Mouse (Mus musculus): ENCODE results near the gene Set. TPM values are rescaled to one million over a fixed set of nuclear protein-coding genes. Genes with fewer than 3 reads are reported as not detected.

Gene Set
- total RNA-seq, 1 experiment, result 901 TPM

DNA sequence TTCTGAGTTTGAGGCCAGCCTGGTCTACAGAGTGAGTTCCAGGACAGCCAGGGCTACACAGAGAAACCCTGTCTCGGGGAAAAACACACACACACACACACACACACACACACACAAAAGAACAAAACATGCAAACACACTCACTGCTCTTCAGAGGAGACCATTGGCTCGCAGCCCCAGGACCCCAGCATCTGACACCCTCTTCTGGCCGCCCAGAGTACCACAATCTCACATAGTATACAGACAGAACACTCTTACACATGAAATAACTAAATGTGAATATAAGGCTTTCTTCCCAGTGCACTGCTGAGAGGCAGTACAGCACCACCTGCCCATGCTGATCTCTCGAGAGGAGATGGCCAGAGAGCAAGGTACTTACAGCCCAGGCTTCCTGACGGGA, 12.6 kb upstream of the Set start:
- no peak overlapping the region for H3K4me3 ChIP-seq (ENCODE audit: insufficient read depth in 1 of 2, low read depth in 1 of 2, low read length in 2 of 2, poor library complexity in 1 of 2, severe bottlenecking in 1 of 2)
- no peak overlapping the region for H3K27ac ChIP-seq (ENCODE audit: insufficient read depth, low read depth, low read length, poor library complexity, severe bottlenecking)
- no peak overlapping the region for H3K9ac ChIP-seq (ENCODE audit: insufficient read depth, low read depth, low read length, poor library complexity, severe bottlenecking)

DNA sequence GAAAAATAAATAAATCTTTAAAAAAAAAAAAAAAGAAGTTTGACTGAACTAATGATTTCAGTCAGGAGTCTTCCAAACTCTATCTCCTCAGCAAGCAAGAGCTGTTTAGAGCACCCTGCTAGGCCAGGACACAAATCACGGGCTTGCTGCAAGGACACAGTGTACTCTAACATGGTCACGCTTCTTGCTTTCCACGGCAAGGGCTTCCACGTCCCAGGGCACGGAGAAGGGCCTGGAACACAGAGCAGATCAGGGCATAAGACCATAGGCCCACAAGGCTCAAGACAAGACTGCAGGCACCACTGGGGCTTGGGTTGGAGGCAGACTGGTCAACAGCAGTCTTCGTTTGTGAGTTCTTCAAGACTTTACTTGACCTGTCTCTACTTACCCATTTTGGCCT, 10.1 kb upstream of the Set start:
- in situ Hi-C loops (cut with MboI; ENCODE audit: low sequenced_read_pairs in 2 of 2, unreplicated experiment in 2 of 2), result no loop called here
- H3K4me1 ChIP-seq (ENCODE audit: control insufficient read depth in 2 of 2, insufficient read depth in 2 of 2, low read length in 2 of 2, poor library complexity in 1 of 2), result peaks cover 3 to 18% of the 10 kb centered on the region in 2 experiments; a peak in 3 of 4 replicates
- no peaks in the 10 kb centered on the region for H3K9me3 ChIP-seq (ENCODE audit: control insufficient read depth, insufficient read depth, low read depth, low read length)
- no peak for TF ChIP-seq ZNF384 (IDR thresholded peaks at IDR 0.05; ENCODE audit: low read depth, low read length)
- no peak for TF ChIP-seq HCFC1 (IDR thresholded peaks at IDR 0.05; ENCODE audit: borderline replicate concordance, insufficient read depth, low read length)
- TF ChIP-seq ZC3H11A (IDR thresholded peaks at IDR 0.05; ENCODE audit: borderline replicate concordance, low read depth, low read length), result no peak
- TF ChIP-seq CHD2 (IDR thresholded peaks at IDR 0.05; ENCODE audit: low read depth, low read length), result no peak
- TF ChIP-seq MAFK (IDR thresholded peaks at IDR 0.05; ENCODE audit: insufficient read depth, low read depth, low read length), result no peak
- peak overlapping the region; percentile 78; the same call in 1 of the 2 replicates for H3K9ac ChIP-seq (ENCODE audit: insufficient read depth, low read depth, low read length, poor library complexity, severe bottlenecking)
- no peak for DNase-seq (ENCODE audit: low read depth, low spot score)
- H3K36me3 ChIP-seq (ENCODE audit: control insufficient read depth, insufficient read depth, low read length, poor library complexity, severe bottlenecking), result peaks cover 5% of the 10 kb centered on the region; the same call in 1 of the 2 replicates
- H3K4me3 ChIP-seq (ENCODE audit: insufficient read depth in 1 of 2, low read depth in 1 of 2, low read length in 2 of 2, poor library complexity in 1 of 2, severe bottlenecking in 1 of 2), result peak overlapping the region in 1 of 2 experiments; percentile 41; a peak in 1 of 4 replicates
- no peak overlapping the region for H3K27ac ChIP-seq (ENCODE audit: insufficient read depth, low read depth, low read length, poor library complexity, severe bottlenecking)

More for the DNA sequence above, 12.6 kb upstream of the Set start:
- DNase-seq (ENCODE audit: low read depth, low spot score), result no peak
- TF ChIP-seq HCFC1 (IDR thresholded peaks at IDR 0.05; ENCODE audit: borderline replicate concordance, insufficient read depth, low read length) (no peak), ZNF384 (IDR thresholded peaks at IDR 0.05; ENCODE audit: low read depth, low read length) (no peak), ZC3H11A (IDR thresholded peaks at IDR 0.05; ENCODE audit: borderline replicate concordance, low read depth, low read length) (no peak), MAFK (IDR thresholded peaks at IDR 0.05; ENCODE audit: insufficient read depth, low read depth, low read length) (no peak), CHD2 (IDR thresholded peaks at IDR 0.05; ENCODE audit: low read depth, low read length) (no peak)
- Histone ChIP-seq H3K9me3 (ENCODE audit: control insufficient read depth, insufficient read depth, low read depth, low read length) (no peaks in the 10 kb centered on the region), H3K36me3 (ENCODE audit: control insufficient read depth, insufficient read depth, low read length, poor library complexity, severe bottlenecking) (peaks cover 5% of the 10 kb centered on the region; the same call in 1 of the 2 replicates), H3K4me1 (ENCODE audit: control insufficient read depth in 2 of 2, insufficient read depth in 2 of 2, low read length in 2 of 2, poor library complexity in 1 of 2) (peaks cover 3 to 16% of the 10 kb centered on the region in 2 experiments; a peak in 3 of 4 replicates)
- in situ Hi-C loops (cut with MboI; ENCODE audit: low sequenced_read_pairs in 2 of 2, unreplicated experiment in 2 of 2), result no loop called here

DNA sequence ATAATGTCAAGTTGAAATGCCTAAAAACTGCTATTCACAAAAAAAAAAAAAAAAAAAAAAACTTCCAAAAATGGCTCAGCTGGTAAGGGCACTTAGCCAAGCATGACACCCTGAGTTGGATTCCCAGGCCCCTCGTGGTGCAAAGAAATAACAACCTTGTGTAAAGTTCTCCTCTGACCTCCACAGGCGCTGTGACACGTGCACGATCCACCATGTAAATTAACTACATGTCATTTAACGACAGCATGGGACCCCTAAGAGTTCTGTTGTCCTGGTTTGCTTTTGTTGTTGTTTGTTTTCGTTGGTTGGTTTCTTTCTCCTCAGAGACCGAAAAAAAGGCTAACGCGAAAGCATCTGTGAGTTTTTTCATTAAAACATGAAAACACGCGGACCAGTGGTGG, 9.1 kb upstream of the Set start:
- H3K36me3 ChIP-seq (ENCODE audit: control insufficient read depth, insufficient read depth, low read length, poor library complexity, severe bottlenecking), result peaks cover 5% of the 10 kb centered on the region; the same call in 1 of the 2 replicates
- H3K27ac ChIP-seq (ENCODE audit: insufficient read depth, low read depth, low read length, poor library complexity, severe bottlenecking), result peak overlapping the region; percentile 76
- H3K4me1 ChIP-seq (ENCODE audit: control insufficient read depth in 2 of 2, insufficient read depth in 2 of 2, low read length in 2 of 2, poor library complexity in 1 of 2), result peaks cover 3 to 16% of the 10 kb centered on the region in 2 experiments; a peak in 3 of 4 replicates
- peak overlapping the region; percentile 78 for H3K9ac ChIP-seq (ENCODE audit: insufficient read depth, low read depth, low read length, poor library complexity, severe bottlenecking)
- DNase-seq (ENCODE audit: low read depth, low spot score), result no peak
- in situ Hi-C loops (cut with MboI; ENCODE audit: low sequenced_read_pairs in 2 of 2, unreplicated experiment in 2 of 2), result no loop called here
- H3K9me3 ChIP-seq (ENCODE audit: control insufficient read depth, insufficient read depth, low read depth, low read length), result no peaks in the 10 kb centered on the region
- TF ChIP-seq HCFC1 (IDR thresholded peaks at IDR 0.05; ENCODE audit: borderline replicate concordance, insufficient read depth, low read length) (no peak), ZNF384 (IDR thresholded peaks at IDR 0.05; ENCODE audit: low read depth, low read length) (peak; percentile 77; the same call in 1 of the 2 replicates)
- H3K4me3 ChIP-seq (ENCODE audit: insufficient read depth in 1 of 2, low read depth in 1 of 2, low read length in 2 of 2, poor library complexity in 1 of 2, severe bottlenecking in 1 of 2), result peak overlapping the region; percentile 79 to 97

DNA sequence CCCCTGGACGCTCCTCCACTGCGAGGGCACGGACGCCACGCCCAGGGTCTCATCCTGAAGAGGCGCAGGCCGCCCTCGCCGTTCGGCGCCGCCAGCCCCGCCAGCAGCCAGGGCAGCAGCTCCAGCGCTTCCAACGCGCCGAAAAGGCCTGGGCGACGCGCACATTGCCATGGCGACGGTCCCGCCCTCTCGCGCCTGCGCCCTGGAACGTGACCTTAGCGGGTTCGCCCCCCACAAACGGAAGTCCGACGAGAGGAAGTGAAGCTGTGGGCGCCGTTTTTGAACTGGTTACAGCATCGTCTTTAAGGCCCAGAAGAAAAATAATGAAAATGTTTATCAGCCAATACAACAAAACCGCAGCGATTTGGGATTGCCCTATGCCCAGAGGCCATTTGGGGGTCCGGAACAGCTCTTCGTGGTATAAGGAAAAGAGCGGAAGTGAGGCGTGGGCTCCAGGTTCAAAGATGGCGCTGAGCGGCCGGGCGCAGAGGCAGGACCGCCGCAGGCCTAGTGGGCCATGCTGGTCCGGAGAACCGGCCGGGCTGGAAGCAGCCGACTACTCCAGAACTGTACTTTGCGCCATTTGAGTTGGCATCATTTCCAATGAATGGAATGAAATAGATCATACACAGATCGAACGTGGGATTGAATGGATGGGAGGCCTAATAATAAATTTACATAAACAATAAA, 8.3 kb upstream of the Set start, which contains the start of gene Wdr34:
Gene Wdr34, minus strand, starts transcription at position 183 of the 690 bp plus-strand sequence.
- DNase-seq (ENCODE audit: low read depth, low spot score), result peak; percentile 96
- H3K9me3 ChIP-seq (ENCODE audit: control insufficient read depth, insufficient read depth, low read depth, low read length), result no peaks in the 10 kb centered on the region
- peak within 1 kb of the TSS; percentile 79 to 97 for H3K4me3 ChIP-seq (ENCODE audit: insufficient read depth in 1 of 2, low read depth in 1 of 2, low read length in 2 of 2, poor library complexity in 1 of 2, severe bottlenecking in 1 of 2)
- peak within 1 kb of the TSS; percentile 89 for H3K27ac ChIP-seq (ENCODE audit: insufficient read depth, low read depth, low read length, poor library complexity, severe bottlenecking)
- H3K36me3 ChIP-seq (ENCODE audit: control insufficient read depth, insufficient read depth, low read length, poor library complexity, severe bottlenecking), result peaks cover 5% of the 10 kb centered on the region; the same call in 1 of the 2 replicates
- no peak for TF ChIP-seq ZC3H11A (IDR thresholded peaks at IDR 0.05; ENCODE audit: borderline replicate concordance, low read depth, low read length)
- TF ChIP-seq CHD2 (IDR thresholded peaks at IDR 0.05; ENCODE audit: low read depth, low read length), result no peak
- peak; percentile 82 for TF ChIP-seq HCFC1 (IDR thresholded peaks at IDR 0.05; ENCODE audit: borderline replicate concordance, insufficient read depth, low read length)
- TF ChIP-seq MAFK (IDR thresholded peaks at IDR 0.05; ENCODE audit: insufficient read depth, low read depth, low read length), result no peak
- no peak for TF ChIP-seq ZNF384 (IDR thresholded peaks at IDR 0.05; ENCODE audit: low read depth, low read length)
- H3K9ac ChIP-seq (ENCODE audit: insufficient read depth, low read depth, low read length, poor library complexity, severe bottlenecking), result peak within 1 kb of the TSS; percentile 91
- in situ Hi-C loops (cut with MboI; ENCODE audit: low sequenced_read_pairs in 2 of 2, unreplicated experiment in 2 of 2), result no loop called here
- peaks cover 3 to 13% of the 10 kb centered on the region in 2 experiments; a peak in 2 of 4 replicates for H3K4me1 ChIP-seq (ENCODE audit: control insufficient read depth in 2 of 2, insufficient read depth in 2 of 2, low read length in 2 of 2, poor library complexity in 1 of 2)
